In the genomic region with DNA sequence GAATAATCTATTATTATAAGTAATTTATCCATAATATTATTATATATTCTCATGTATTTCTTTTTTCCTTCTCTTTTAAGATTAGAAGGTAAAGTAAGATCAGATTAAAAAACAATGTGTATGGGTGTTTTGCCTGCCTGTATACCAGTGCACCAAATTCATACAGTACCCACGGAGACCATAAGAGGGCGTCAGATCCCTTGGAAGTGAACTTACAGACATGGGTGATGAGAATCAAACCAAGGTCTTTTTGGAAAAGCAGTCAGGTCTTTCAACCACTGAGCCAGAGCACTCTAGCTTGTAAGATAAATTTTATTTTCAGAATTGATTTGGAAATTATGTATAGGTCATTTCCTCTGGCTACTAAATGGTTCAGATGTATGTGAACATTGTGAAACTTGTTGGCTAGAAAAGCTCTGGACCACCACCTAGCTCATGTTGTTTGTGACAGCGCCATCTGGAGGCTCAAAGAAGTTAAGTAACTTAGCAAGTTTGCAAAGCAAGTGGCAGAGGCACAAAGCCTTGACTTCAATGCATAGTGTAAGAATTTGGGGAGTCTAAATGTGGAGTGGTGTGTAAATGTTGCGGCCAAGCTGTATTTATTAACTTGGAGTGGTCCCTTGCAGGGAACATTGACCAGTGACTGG, we compare ENCODE assay signal across 10 mouse cellular contexts. TPM values are rescaled to one million over a fixed set of nuclear protein-coding genes. Genes with fewer than 3 reads are reported as not detected.
DNase-seq lines count a peak whose midpoint lies in the region; ATAC-seq and TF ChIP-seq lines count a peak whose summit lies in the region.
"Had no signal": no experiment of that assay in that cellular context is flagged by ENCODE, and none has a peak within 500 bp of the region (broad histone marks: within the 10 kb centered on the region; RNA-seq: fewer than 3 reads in every experiment).

No protein-coding gene starts in this region.

- 46% methylated on average over 4 of the region's 4 CpGs for WGBS in forebrain, embryonic 10.5 days

- ATAC-seq in common myeloid progenitor, adult 5-6 weeks (replicated peaks; ENCODE audit: low read depth, poor library complexity, severe bottlenecking): peak; percentile 82
- peak; percentile 63; the same call in 1 of the 2 replicates for ATAC-seq in neutrophil, adult 5-6 weeks (ENCODE audit: extremely low read depth, insufficient number of reproducible peaks, low FRiP score, poor library complexity, severe bottlenecking)
- ATAC-seq in cerebellum, adult (ENCODE audit: insufficient number of reproducible peaks, low FRiP score, low TSS enrichment): no peak

- no peaks in the 10 kb centered on the region for H3K27me3 ChIP-seq in forebrain, embryonic 10.5 days (ENCODE audit: poor library complexity, severe bottlenecking)
- H3K27me3 ChIP-seq: neural tube, embryonic 12.5 days had no signal

- no peak overlapping the region for H3K27ac ChIP-seq in layer of hippocampus, adult 2 months
- no peak overlapping the region for H3K27ac ChIP-seq in forebrain, embryonic 10.5 days
- H3K27ac ChIP-seq: neural tube, embryonic 12.5 days had no signal

- DNase-seq in adrenal gland, postnatal 10 days: peak; percentile 32
- DNase-seq in adrenal gland, adult 8-10 months: no peak
- no peak for DNase-seq in layer of hippocampus, adult 2 months (ENCODE audit: low spot score in 2 of 2)
- DNase-seq in layer of hippocampus, adult 8-10 months (ENCODE audit: low spot score in 2 of 2): no peak
- DNase-seq in forebrain, embryonic 10.5 days (ENCODE audit: extremely low spot score, low spot score): no peak

- no peak overlapping the region for H3K4me3 ChIP-seq in layer of hippocampus, adult 2 months
- no peak overlapping the region for H3K4me3 ChIP-seq in forebrain, embryonic 10.5 days
- H3K4me3 ChIP-seq: neural tube, embryonic 12.5 days had no signal

- peaks cover 6% of the 10 kb centered on the region for H3K4me1 ChIP-seq in forebrain, embryonic 10.5 days
- H3K4me1 ChIP-seq: neural tube, embryonic 12.5 days had no signal

- TF ChIP-seq CTCF in layer of hippocampus, adult 2 months (conservative IDR thresholded peaks at IDR 0.05): peak; percentile 73

- H3K36me3 ChIP-seq in forebrain, embryonic 10.5 days (replicated peaks): no peaks in the 10 kb centered on the region
- H3K36me3 ChIP-seq: neural tube, embryonic 12.5 days had no signal

- H3K9me3 ChIP-seq in forebrain, embryonic 10.5 days: no peaks in the 10 kb centered on the region
- H3K9me3 ChIP-seq: neural tube, embryonic 12.5 days had no signal

RNA-seq across cellular contexts. Expression of a gene that starts 3.4 kb away (rescaled TPM):
- total RNA-seq in adrenal gland, postnatal 10 days (2021): not detected
- not detected for total RNA-seq in adrenal gland, adult 8-10 months (2022)
- total RNA-seq in layer of hippocampus, adult 2 months (2021): not detected
- not detected for total RNA-seq in layer of hippocampus, adult 8-10 months (2022)
- not detected in 2 replicates for total RNA-seq in common myeloid progenitor, adult 5-6 weeks (2017)
- total RNA-seq in neutrophil, adult 5-6 weeks (2017): not detected in 2 replicates
- polyA plus RNA-seq in forebrain, embryonic 10.5 days (2016; fragmentation: Nextera tagmentation; extraction: Ambion mirVana): 0.43 and 0.71 TPM in 2 replicates
- total RNA-seq: left cerebral cortex, postnatal 25 days had no signal

RNA-seq across cellular contexts. Expression of a gene that starts 10.7 kb away (rescaled TPM):
- 100 to 1,000 TPM; 391 to 441 TPM for total RNA-seq in adrenal gland, postnatal 10 days (2021)
- 100 to 1,000 TPM; 157 to 290 (median 256) TPM for total RNA-seq in adrenal gland, adult 8-10 months (2022)
- total RNA-seq in layer of hippocampus, adult 2 months (2021): 1 to 10 TPM; 9.1 to 10.0 TPM
- total RNA-seq in layer of hippocampus, adult 8-10 months (2022): 10 to 100 TPM in 1 of 4 experiments, 1 to 10 TPM in 3; 7.1 to 10.3 (median 9.0) TPM
- 6.6 and 10.1 TPM in 2 replicates for total RNA-seq in common myeloid progenitor, adult 5-6 weeks (2017)
- 26.2 and 29.1 TPM in 2 replicates for total RNA-seq in neutrophil, adult 5-6 weeks (2017)
- polyA plus RNA-seq in forebrain, embryonic 10.5 days (2016; fragmentation: Nextera tagmentation; extraction: Ambion mirVana): 7.4 and 7.5 TPM in 2 replicates

RNA-seq across cellular contexts. Expression of a gene that starts 39.7 kb away (rescaled TPM):
- not detected for total RNA-seq in adrenal gland, postnatal 10 days (2021)
- not detected for total RNA-seq in adrenal gland, adult 8-10 months (2022)
- not detected for total RNA-seq in layer of hippocampus, adult 2 months (2021)
- total RNA-seq in layer of hippocampus, adult 8-10 months (2022): under 1 TPM in 1 of 4 experiments, not detected in 3; 0.73 TPM
- total RNA-seq in common myeloid progenitor, adult 5-6 weeks (2017): not detected in 2 replicates
- not detected in 2 replicates for total RNA-seq in neutrophil, adult 5-6 weeks (2017)
- polyA plus RNA-seq in forebrain, embryonic 10.5 days (2016; fragmentation: Nextera tagmentation; extraction: Ambion mirVana): not detected in 2 replicates
- total RNA-seq: left cerebral cortex, postnatal 25 days had no signal
- polyA plus RNA-seq: neural tube, embryonic 12.5 days had no signal
